Mouse (Mus musculus): Measurements from ENCODE around the gene Ctdspl. TPM values are rescaled to one million over a fixed set of nuclear protein-coding genes. Genes with fewer than 3 reads are reported as not detected.

Gene Ctdspl
- polyA plus RNA-seq, 1 experiment from 2014 or later: 10.4 TPM

DNA sequence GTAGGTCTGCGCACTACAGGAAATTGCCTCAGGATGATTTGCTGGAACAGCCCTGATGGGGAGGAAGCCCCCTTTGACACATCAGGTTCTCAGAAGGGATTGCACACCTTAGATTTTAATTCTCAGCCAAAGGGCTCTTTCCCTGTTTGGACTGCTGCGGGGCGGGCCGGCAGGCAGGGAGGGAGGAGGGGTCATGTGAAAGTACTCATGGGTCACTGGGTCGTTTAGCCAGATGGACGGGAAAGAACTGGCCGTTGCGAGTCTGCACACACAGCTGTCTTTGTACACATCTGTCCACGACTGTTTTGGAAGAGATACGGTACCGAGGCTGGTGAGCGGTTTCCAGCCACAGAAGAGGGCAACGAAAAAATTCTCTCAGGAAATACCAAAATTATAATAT lies 13.2 kb downstream of the Ctdspl start:
- H3K9me3 ChIP-seq (ENCODE audit: control insufficient read depth, low read length): no peaks in the 10 kb centered on the region
- no peak for ATAC-seq (ENCODE audit: insufficient number of reproducible peaks, insufficient read depth, low FRiP score, low read depth)
- H3K4me1 ChIP-seq (ENCODE audit: control insufficient read depth in 2 of 2, insufficient read depth in 2 of 2, low read length in 2 of 2): peaks cover 26 to 59% of the 10 kb centered on the region in 2 experiments
- WGBS: 55% methylated on average over 13 of the region's 13 CpGs
- no peak overlapping the region for H3K4me3 ChIP-seq (ENCODE audit: control insufficient read depth in 1 of 2, insufficient read depth in 1 of 2, low read depth in 1 of 2, low read length in 2 of 2)
- no peak overlapping the region for H3K4me2 ChIP-seq (ENCODE audit: low read length)
- no peaks in the 10 kb centered on the region for H3K27me3 ChIP-seq (ENCODE audit: control insufficient read depth, insufficient read depth, low read length)
- H3K27ac ChIP-seq (replicated peaks in 1 of 2; ENCODE audit: control insufficient read depth in 1 of 2, insufficient read depth in 1 of 2, low read depth in 2 of 2, low read length in 2 of 2): no peak overlapping the region
- H3K36me3 ChIP-seq (ENCODE audit: control insufficient read depth, insufficient read depth, low read length): no peaks in the 10 kb centered on the region
- no peak overlapping the region for H3K9ac ChIP-seq (ENCODE audit: low read length)

DNA sequence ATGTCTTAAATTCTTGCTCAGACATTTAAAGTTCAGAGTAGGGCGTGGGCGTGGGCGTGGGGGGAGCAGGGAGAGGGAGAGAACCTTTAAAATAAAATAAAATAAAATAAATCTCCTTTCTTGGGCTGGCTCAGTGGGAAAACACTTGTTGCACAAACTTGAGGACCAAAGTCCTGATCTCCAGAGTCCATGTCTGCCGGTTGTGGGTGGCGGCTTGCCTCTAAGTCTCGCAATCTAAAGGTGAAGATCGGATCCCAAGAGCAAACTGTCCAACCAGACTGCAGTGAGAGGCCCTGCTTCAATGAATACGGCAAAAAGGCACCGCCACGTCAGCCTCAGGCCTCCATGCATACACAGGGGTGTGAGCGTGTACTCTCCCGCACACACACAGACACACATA lies 13.6 kb downstream of the Ctdspl start:
- ATAC-seq (ENCODE audit: insufficient number of reproducible peaks, insufficient read depth, low FRiP score, low read depth): no peak
- Histone ChIP-seq H3K4me2 (ENCODE audit: low read length) (no peak overlapping the region), H3K27me3 (ENCODE audit: control insufficient read depth, insufficient read depth, low read length) (no peaks in the 10 kb centered on the region), H3K9ac (ENCODE audit: low read length) (no peak overlapping the region), H3K9me3 (ENCODE audit: control insufficient read depth, low read length) (no peaks in the 10 kb centered on the region), H3K4me3 (ENCODE audit: control insufficient read depth in 1 of 2, insufficient read depth in 1 of 2, low read depth in 1 of 2, low read length in 2 of 2) (no peak overlapping the region), H3K36me3 (ENCODE audit: control insufficient read depth, insufficient read depth, low read length) (no peaks in the 10 kb centered on the region), H3K4me1 (ENCODE audit: control insufficient read depth in 2 of 2, insufficient read depth in 2 of 2, low read length in 2 of 2) (peaks cover 24 to 61% of the 10 kb centered on the region in 2 experiments), H3K27ac (replicated peaks in 1 of 2; ENCODE audit: control insufficient read depth in 1 of 2, insufficient read depth in 1 of 2, low read depth in 2 of 2, low read length in 2 of 2) (0 out of 4 replicates have a peak overlapping the region, but pooled peaks of 1 of the 2 experiments have one; percentile 33)
- WGBS: 87% methylated on average over 12 of the region's 12 CpGs

DNA sequence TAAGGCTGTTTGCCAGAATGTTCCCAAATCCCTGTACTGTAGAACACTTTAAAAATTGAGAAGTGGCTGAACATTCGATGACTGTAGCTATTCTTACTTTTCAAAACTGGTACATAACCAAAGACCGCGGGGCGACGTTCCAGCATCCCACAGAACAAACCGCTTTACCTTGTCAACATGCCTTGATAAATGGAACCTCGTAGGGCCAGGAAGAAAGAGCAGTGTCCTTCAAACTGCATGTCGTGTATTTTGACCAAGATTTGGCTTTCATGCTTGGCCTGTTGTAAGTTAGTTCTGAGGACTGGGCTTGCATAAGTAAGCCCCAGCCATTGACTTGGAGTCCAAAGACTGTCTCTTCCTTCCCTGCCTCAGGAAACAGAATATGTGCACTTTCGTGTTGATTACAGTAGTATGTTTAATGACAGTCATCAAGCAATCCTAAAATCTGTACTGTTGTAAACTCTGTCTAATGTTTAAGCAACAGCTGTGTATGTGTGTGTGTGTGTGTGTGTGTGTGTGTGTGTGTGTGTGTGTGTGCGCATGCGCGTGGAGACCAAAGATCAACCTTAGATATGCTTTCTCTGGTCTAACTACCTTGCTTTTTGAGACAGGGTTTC lies 14.4 kb downstream of the Ctdspl start:
- Histone ChIP-seq H3K9me3 (ENCODE audit: control insufficient read depth, low read length) (no peaks in the 10 kb centered on the region), H3K27me3 (ENCODE audit: control insufficient read depth, insufficient read depth, low read length) (no peaks in the 10 kb centered on the region), H3K9ac (ENCODE audit: low read length) (no peak overlapping the region), H3K36me3 (ENCODE audit: control insufficient read depth, insufficient read depth, low read length) (no peaks in the 10 kb centered on the region), H3K4me2 (ENCODE audit: low read length) (no peak overlapping the region), H3K4me3 (ENCODE audit: control insufficient read depth in 1 of 2, insufficient read depth in 1 of 2, low read depth in 1 of 2, low read length in 2 of 2) (no peak overlapping the region), H3K4me1 (ENCODE audit: control insufficient read depth in 2 of 2, insufficient read depth in 2 of 2, low read length in 2 of 2) (peaks cover 24 to 56% of the 10 kb centered on the region in 2 experiments), H3K27ac (replicated peaks in 1 of 2; ENCODE audit: control insufficient read depth in 1 of 2, insufficient read depth in 1 of 2, low read depth in 2 of 2, low read length in 2 of 2) (peak overlapping the region; percentile 9 to 37; a peak in 1 of 4 replicates)
- 63% methylated on average over 12 of the region's 12 CpGs for WGBS
- ATAC-seq (ENCODE audit: insufficient number of reproducible peaks, insufficient read depth, low FRiP score, low read depth): no peak

DNA sequence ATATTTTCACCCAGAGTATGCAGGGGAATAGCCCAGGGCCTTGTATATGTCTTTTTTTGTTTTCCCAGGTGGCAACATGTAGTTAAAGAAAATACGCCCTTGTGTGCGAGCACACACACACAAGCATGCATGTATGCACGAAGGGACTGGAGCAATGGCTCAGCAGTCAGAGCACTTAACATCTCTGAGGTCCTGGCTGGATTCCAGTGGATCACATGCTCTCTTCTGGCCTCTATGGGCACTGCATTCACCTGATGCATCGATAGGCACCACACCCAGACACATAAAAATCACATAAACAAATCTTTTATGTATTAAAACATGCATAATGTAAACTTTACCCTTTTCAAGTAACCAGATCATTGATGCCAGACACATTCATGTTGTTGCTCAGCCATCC lies 15.8 kb downstream of the Ctdspl start:
- Histone ChIP-seq H3K9me3 (ENCODE audit: control insufficient read depth, low read length) (no peaks in the 10 kb centered on the region), H3K9ac (ENCODE audit: low read length) (no peak overlapping the region), H3K4me1 (ENCODE audit: control insufficient read depth in 2 of 2, insufficient read depth in 2 of 2, low read length in 2 of 2) (peaks cover 20 to 47% of the 10 kb centered on the region in 2 experiments), H3K36me3 (ENCODE audit: control insufficient read depth, insufficient read depth, low read length) (no peaks in the 10 kb centered on the region), H3K4me3 (ENCODE audit: control insufficient read depth in 1 of 2, insufficient read depth in 1 of 2, low read depth in 1 of 2, low read length in 2 of 2) (no peak overlapping the region), H3K27me3 (ENCODE audit: control insufficient read depth, insufficient read depth, low read length) (no peaks in the 10 kb centered on the region), H3K27ac (replicated peaks in 1 of 2; ENCODE audit: control insufficient read depth in 1 of 2, insufficient read depth in 1 of 2, low read depth in 2 of 2, low read length in 2 of 2) (no peak overlapping the region), H3K4me2 (ENCODE audit: low read length) (no peak overlapping the region)
- no peak for ATAC-seq (ENCODE audit: insufficient number of reproducible peaks, insufficient read depth, low FRiP score, low read depth)
- 55% methylated on average over 4 of the region's 4 CpGs for WGBS

DNA sequence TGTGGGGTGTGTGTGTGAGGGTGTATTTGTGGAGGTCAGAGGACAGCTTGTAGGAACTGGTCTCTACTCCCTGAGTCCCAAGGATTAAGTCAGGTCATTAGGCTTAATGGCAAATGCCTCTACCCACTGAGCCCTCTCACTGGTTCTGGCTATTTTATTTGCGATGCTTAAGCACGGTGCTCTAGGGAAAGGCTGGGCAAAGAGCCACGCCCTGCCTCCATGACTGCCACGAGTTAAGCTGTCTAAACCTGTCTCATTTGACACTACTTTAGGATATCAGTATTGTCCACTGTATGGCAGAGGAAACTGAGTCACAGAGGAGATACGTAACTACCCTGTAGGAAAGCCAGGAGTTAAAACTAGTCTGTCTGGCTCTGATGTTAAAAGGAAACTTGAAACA lies 17.7 kb downstream of the Ctdspl start:
- Histone ChIP-seq H3K4me3 (ENCODE audit: control insufficient read depth in 1 of 2, insufficient read depth in 1 of 2, low read depth in 1 of 2, low read length in 2 of 2) (no peak overlapping the region), H3K4me1 (ENCODE audit: control insufficient read depth in 2 of 2, insufficient read depth in 2 of 2, low read length in 2 of 2) (peaks cover 15 to 49% of the 10 kb centered on the region in 2 experiments), H3K9ac (ENCODE audit: low read length) (no peak overlapping the region; the same call in 1 of the 2 replicates), H3K36me3 (ENCODE audit: control insufficient read depth, insufficient read depth, low read length) (no peaks in the 10 kb centered on the region), H3K27me3 (ENCODE audit: control insufficient read depth, insufficient read depth, low read length) (no peaks in the 10 kb centered on the region), H3K4me2 (ENCODE audit: low read length) (0 out of 2 replicates have a peak overlapping the region, but pooled peaks have one; percentile 14), H3K9me3 (ENCODE audit: control insufficient read depth, low read length) (no peaks in the 10 kb centered on the region), H3K27ac (replicated peaks in 1 of 2; ENCODE audit: control insufficient read depth in 1 of 2, insufficient read depth in 1 of 2, low read depth in 2 of 2, low read length in 2 of 2) (no peak overlapping the region)
- ATAC-seq (ENCODE audit: insufficient number of reproducible peaks, insufficient read depth, low FRiP score, low read depth): no peak
- WGBS: 46% methylated on average over 5 of the region's 5 CpGs

DNA sequence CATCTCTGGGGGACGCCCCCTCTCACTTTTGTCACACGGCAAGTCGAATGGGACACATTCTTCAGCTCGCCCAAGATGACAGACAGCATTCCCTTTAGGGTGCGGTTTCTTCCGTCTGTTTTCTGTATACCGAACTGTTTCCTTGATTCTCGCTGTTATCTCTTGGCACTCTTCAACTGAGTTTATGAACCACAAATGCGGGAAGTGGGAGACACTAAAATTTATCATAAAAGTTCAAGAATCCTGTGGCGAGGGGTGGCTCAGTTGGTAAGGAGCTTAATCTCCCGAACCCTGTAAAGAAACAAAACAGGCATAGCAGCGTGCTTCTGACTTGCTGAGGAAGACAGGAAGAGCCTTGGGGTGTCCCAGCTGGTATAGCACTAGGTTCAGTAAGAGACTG lies 18.1 kb downstream of the Ctdspl start:
- Histone ChIP-seq H3K27ac (replicated peaks in 1 of 2; ENCODE audit: control insufficient read depth in 1 of 2, insufficient read depth in 1 of 2, low read depth in 2 of 2, low read length in 2 of 2) (no peak overlapping the region), H3K36me3 (ENCODE audit: control insufficient read depth, insufficient read depth, low read length) (no peaks in the 10 kb centered on the region), H3K27me3 (ENCODE audit: control insufficient read depth, insufficient read depth, low read length) (no peaks in the 10 kb centered on the region), H3K4me2 (ENCODE audit: low read length) (0 out of 2 replicates have a peak overlapping the region, but pooled peaks have one; percentile 14), H3K9me3 (ENCODE audit: control insufficient read depth, low read length) (no peaks in the 10 kb centered on the region), H3K9ac (ENCODE audit: low read length) (no peak overlapping the region; the same call in 1 of the 2 replicates), H3K4me3 (ENCODE audit: control insufficient read depth in 1 of 2, insufficient read depth in 1 of 2, low read depth in 1 of 2, low read length in 2 of 2) (no peak overlapping the region), H3K4me1 (ENCODE audit: control insufficient read depth in 2 of 2, insufficient read depth in 2 of 2, low read length in 2 of 2) (peaks cover 14 to 48% of the 10 kb centered on the region in 2 experiments)
- 34% methylated on average over 12 of the region's 12 CpGs for WGBS
- ATAC-seq (ENCODE audit: insufficient number of reproducible peaks, insufficient read depth, low FRiP score, low read depth): no peak

DNA sequence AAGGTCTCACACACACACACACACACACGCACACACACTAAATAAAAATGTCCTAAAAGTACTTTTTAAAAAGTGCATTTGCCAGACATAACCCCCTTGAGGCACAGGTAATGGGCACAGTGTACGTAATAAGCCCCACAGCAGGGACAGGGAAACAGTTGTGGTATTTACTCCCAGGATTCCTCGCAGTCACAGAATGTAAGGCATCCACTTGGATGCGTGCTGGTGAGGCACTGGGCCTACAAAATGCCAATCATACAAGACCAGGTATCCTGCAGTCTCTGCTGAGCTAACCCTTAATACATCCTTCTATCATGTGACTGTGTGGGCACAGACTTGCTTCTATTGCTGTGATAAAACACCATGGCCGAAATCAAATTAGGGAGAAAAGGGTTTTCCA lies 22.2 kb downstream of the Ctdspl start:
- Histone ChIP-seq H3K9ac (ENCODE audit: low read length) (no peak overlapping the region), H3K27ac (replicated peaks in 1 of 2; ENCODE audit: control insufficient read depth in 1 of 2, insufficient read depth in 1 of 2, low read depth in 2 of 2, low read length in 2 of 2) (0 out of 4 replicates have a peak overlapping the region, but pooled peaks of 1 of the 2 experiments have one; percentile 14), H3K9me3 (ENCODE audit: control insufficient read depth, low read length) (no peaks in the 10 kb centered on the region), H3K36me3 (ENCODE audit: control insufficient read depth, insufficient read depth, low read length) (no peaks in the 10 kb centered on the region), H3K27me3 (ENCODE audit: control insufficient read depth, insufficient read depth, low read length) (no peaks in the 10 kb centered on the region), H3K4me2 (ENCODE audit: low read length) (no peak overlapping the region), H3K4me3 (ENCODE audit: control insufficient read depth in 1 of 2, insufficient read depth in 1 of 2, low read depth in 1 of 2, low read length in 2 of 2) (no peak overlapping the region), H3K4me1 (ENCODE audit: control insufficient read depth in 2 of 2, insufficient read depth in 2 of 2, low read length in 2 of 2) (peaks cover 31 to 56% of the 10 kb centered on the region in 2 experiments)
- ATAC-seq (ENCODE audit: insufficient number of reproducible peaks, insufficient read depth, low FRiP score, low read depth): no peak
- WGBS: 55% methylated on average over 5 of the region's 5 CpGs

DNA sequence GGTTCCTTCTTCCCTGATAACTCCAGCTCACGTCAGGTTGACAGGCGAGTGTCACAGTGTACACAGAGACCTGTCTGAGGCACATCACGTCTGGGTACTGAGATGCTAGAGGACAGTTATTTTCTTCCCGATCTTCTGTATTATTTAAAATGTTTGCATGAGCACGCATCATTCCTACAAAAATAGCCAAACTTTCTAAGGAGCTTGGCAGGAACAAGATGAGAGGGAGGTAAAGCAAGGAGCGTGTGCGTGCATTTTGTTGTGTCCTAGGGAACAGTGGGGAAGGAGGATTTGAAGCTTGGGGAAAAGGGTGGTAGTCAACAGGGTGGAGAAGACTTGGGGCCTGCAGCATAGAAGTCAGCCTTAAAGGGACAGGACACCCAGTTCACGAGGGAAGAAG lies 22.9 kb downstream of the Ctdspl start:
- Histone ChIP-seq H3K27ac (replicated peaks in 1 of 2; ENCODE audit: control insufficient read depth in 1 of 2, insufficient read depth in 1 of 2, low read depth in 2 of 2, low read length in 2 of 2) (no peak overlapping the region), H3K4me3 (ENCODE audit: control insufficient read depth in 1 of 2, insufficient read depth in 1 of 2, low read depth in 1 of 2, low read length in 2 of 2) (no peak overlapping the region), H3K27me3 (ENCODE audit: control insufficient read depth, insufficient read depth, low read length) (no peaks in the 10 kb centered on the region), H3K9me3 (ENCODE audit: control insufficient read depth, low read length) (no peaks in the 10 kb centered on the region), H3K9ac (ENCODE audit: low read length) (no peak overlapping the region), H3K4me2 (ENCODE audit: low read length) (no peak overlapping the region), H3K4me1 (ENCODE audit: control insufficient read depth in 2 of 2, insufficient read depth in 2 of 2, low read length in 2 of 2) (peaks cover 29 to 50% of the 10 kb centered on the region in 2 experiments), H3K36me3 (ENCODE audit: control insufficient read depth, insufficient read depth, low read length) (no peaks in the 10 kb centered on the region)
- WGBS: 87% methylated on average over 8 of the region's 8 CpGs
- ATAC-seq (ENCODE audit: insufficient number of reproducible peaks, insufficient read depth, low FRiP score, low read depth): no peak

All from heart, embryonic 14.5 days (tissue).